Mouse (Mus musculus): ENCODE data around the gene Fmr1. TPM values are rescaled to one million over a fixed set of nuclear protein-coding genes. Genes with fewer than 3 reads are reported as not detected.

Gene Fmr1
- 12.2 TPM for polyA plus RNA-seq (2017; shearing (Covaris generic))

DNA sequence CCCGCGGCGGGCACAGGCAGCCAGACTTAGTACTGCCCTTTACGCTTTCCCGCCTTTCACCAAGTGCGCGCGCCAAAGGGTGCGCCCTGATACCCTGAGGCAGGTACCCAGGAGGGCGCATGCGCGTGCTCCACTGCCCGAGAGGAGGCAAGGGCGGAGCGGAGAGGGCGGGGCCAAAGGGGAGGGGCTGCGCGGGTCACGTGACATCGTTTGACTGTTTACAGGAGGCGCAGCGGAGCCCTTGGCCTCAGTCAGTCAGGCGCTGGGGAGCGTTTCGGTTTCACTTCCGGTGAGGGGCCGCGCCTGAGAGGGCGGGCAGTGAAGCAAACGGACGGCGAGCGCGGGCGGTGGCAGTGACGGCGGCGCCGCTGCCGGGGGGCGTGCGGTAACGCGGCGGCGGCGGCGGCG lies at the start of gene Fmr1:
Fmr1 (plus strand) TSS at position 209 of the 408 bp plus-strand sequence.

DNA sequence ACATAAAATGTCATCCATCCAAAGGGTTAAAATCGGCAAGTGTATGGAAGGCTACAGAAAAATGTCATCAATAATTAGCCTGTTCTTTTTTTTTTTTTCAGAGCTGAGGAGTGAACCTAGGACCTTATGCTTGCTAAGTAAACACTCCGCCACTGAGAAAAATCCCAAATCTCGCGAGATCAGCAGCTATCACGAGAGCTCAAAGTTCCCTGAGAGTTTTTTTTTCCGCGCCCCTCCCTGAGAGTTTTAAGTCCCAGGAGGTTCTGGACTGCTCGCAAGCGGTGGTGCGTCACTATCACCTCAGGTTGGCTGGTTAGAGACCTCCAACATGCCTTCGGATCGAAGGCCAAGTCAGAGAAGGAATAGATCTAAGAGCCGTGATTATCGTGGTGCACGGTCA lies 83.3 kb downstream of the Fmr1 start, which contains the start of gene Fmr1nb:
Fmr1nb (plus strand) TSS at position 234 of the 400 bp plus-strand sequence.

Other genes starting within 250 kb of the Fmr1 start
- not detected for gene Fmr1nb, start 83.3 kb downstream of the Fmr1 start, polyA plus RNA-seq (2017; shearing (Covaris generic))
- gene Gm14698, start 142.6 kb downstream of the Fmr1 start, polyA plus RNA-seq (2017; shearing (Covaris generic)), result not detected
- gene Gm6812, start 214.5 kb downstream of the Fmr1 start, polyA plus RNA-seq (2017; shearing (Covaris generic)), result not detected

All from CD4-positive, CD25-positive, alpha-beta regulatory T cell, adult 9 weeks (primary cell).